Mouse (Mus musculus) heart, adult 2 months (tissue): ENCODE measurements around the gene Spata20. TPM values are rescaled to one million over a fixed set of nuclear protein-coding genes. Genes with fewer than 3 reads are reported as not detected.

ENCODE experiments used
- DNase-seq, 2 experiments: peaks; one replicate each; pipeline ENCODE4 v3.0.0; 2021
- H3K27ac ChIP-seq: fragments of 200-600 bp; 2 replicates; pipeline ENCODE4 v1.8.1; 2022
- H3K27me3 ChIP-seq: fragments of 200-500 bp; 2 replicates; pipeline ENCODE4 v1.6.1; 2012; ENCODE audit warnings: mild to moderate bottlenecking, low read length, inconsistent platforms, mixed read lengths; ENCODE audit not compliant: control insufficient read depth, insufficient read depth
- H3K36me3 ChIP-seq: fragments of 200-500 bp; 2 replicates; pipeline ENCODE4 v1.6.1; 2012; ENCODE audit warnings: low read length, inconsistent platforms; ENCODE audit not compliant: control insufficient read depth, insufficient read depth
- H3K4me1 ChIP-seq: fragments of 200-500 bp; 2 replicates; pipeline ENCODE4 v1.6.1; 2011; ENCODE audit warnings: low read length; ENCODE audit not compliant: control insufficient read depth, insufficient read depth
- H3K4me3 ChIP-seq: fragments of 200-600 bp; 2 replicates; pipeline ENCODE4 v1.8.1; 2022
- H3K79me2 ChIP-seq: fragments of 200-500 bp; replicated peaks from 2 replicates; pipeline ENCODE4 v1.6.1; 2012; ENCODE audit warnings: mild to moderate bottlenecking, inconsistent platforms, low read length, moderate library complexity, mixed read lengths; ENCODE audit not compliant: control insufficient read depth, insufficient read depth
- H3K9ac ChIP-seq: fragments of 200-500 bp; 2 replicates; pipeline ENCODE4 v1.6.1; 2012; ENCODE audit warnings: low read depth, mild to moderate bottlenecking, control low read depth, inconsistent platforms, low read length, mixed read lengths
- CTCF ChIP-seq: fragments of 200-600 bp; IDR thresholded peaks from 2 replicates; pipeline ENCODE4 v1.8.1; 2022; ENCODE audit warnings: antibody characterized with exemption, mild to moderate bottlenecking, moderate library complexity
- EP300 ChIP-seq: fragments of 200-500 bp; IDR thresholded peaks from 2 replicates; pipeline ENCODE4 v1.6.1; 2011; ENCODE audit warnings: low read depth, low read length, control low read depth; ENCODE audit not compliant: insufficient read depth
- POLR2A ChIP-seq: fragments of 200-500 bp; IDR thresholded peaks from 2 replicates; pipeline ENCODE4 v1.6.1; 2011; ENCODE audit warnings: mild to moderate bottlenecking, low read depth, low read length, control low read depth; ENCODE audit not compliant: insufficient read depth
- WGBS: fragments of 180-500 bp; shearing (Covaris S2); methylation state at CpG from one replicate; pipeline ENCODE4 v1.1.7; 2018; 5-methylcytosine and 5-hydroxymethylcytosine counted together
- intact Hi-C: fragments of 180-260 bp; cut with DNase I; formaldehyde crosslinking; loops from one replicate; pipeline ENCODE4 v1.15.1; 2025
- polyA plus RNA-seq: library from polyadenylated mRNA; depleted of rRNA; stranded (reverse); fragments of >200 nt; gene quantifications from 2 replicates; pipeline ENCODE4 v1.2.3, GENCODE M21; 2012
- total RNA-seq, 2 experiments: library from RNA; stranded (reverse); gene quantifications; 2 replicates each; pipeline ENCODE4 v1.2.3; 2021

Gene Spata20
- total and polyA plus RNA-seq, 3 experiments, result 0.23 to 1.3 (median 0.52) TPM

GRCm38 (mm10) chr11:94480382-94480781, 5.6 kb downstream of the Spata20 start:
- TF ChIP-seq EP300, result no peak
- TF ChIP-seq POLR2A, result no peak
- no peak for TF ChIP-seq CTCF
- H3K79me2 ChIP-seq, result no peaks in the 10 kb centered on the region
- H3K27me3 ChIP-seq, result no peaks in the 10 kb centered on the region
- H3K27ac ChIP-seq, result no peak overlapping the region
- DNase-seq, result no peak
- no peaks in the 10 kb centered on the region for H3K36me3 ChIP-seq
- intact Hi-C loops, result no loop called here
- WGBS, result 88% methylated on average over 9 of the region's 9 CpGs
- H3K4me1 ChIP-seq, result 0 out of 2 replicates have a peak, but pooled peaks cover 1% of the 10 kb centered on the region
- no peak overlapping the region for H3K4me3 ChIP-seq
- H3K9ac ChIP-seq, result no peak overlapping the region

GRCm38 (mm10) chr11:94477651-94478050, 8.3 kb downstream of the Spata20 start:
- Histone ChIP-seq H3K4me3 (no peak overlapping the region), H3K4me1 (0 out of 2 replicates have a peak, but pooled peaks cover 1% of the 10 kb centered on the region), H3K36me3 (no peaks in the 10 kb centered on the region), H3K9ac (no peak overlapping the region), H3K27ac (no peak overlapping the region), H3K79me2 (no peaks in the 10 kb centered on the region), H3K27me3 (peaks cover 3% of the 10 kb centered on the region; the same call in 1 of the 2 replicates)
- no peak for DNase-seq
- TF ChIP-seq EP300 (no peak), POLR2A (no peak), CTCF (no peak)
- 65% methylated on average over 6 of the region's 6 CpGs for WGBS
- intact Hi-C loops, result no loop called here

- DNase-seq, result no peak
- no peak for TF ChIP-seq POLR2A
- TF ChIP-seq EP300, result no peak
- intact Hi-C loops, result no loop called here
- H3K36me3 ChIP-seq, result no peaks in the 10 kb centered on the region
- no peak overlapping the region for H3K27ac ChIP-seq
- no peak overlapping the region for H3K9ac ChIP-seq
- peaks cover 3% of the 10 kb centered on the region; the same call in 1 of the 2 replicates for H3K27me3 ChIP-seq
- no peaks in the 10 kb centered on the region for H3K4me1 ChIP-seq
- H3K79me2 ChIP-seq, result no peaks in the 10 kb centered on the region
- no peak overlapping the region for H3K4me3 ChIP-seq
- 26% methylated on average over 11 of the region's 11 CpGs for WGBS
Observed at GRCm38 (mm10) chr11:94475722-94476121, 10.3 kb downstream of the Spata20 start.

- 2% methylated on average over 11 of the region's 11 CpGs for WGBS
- Histone ChIP-seq H3K4me1 (no peaks in the 10 kb centered on the region), H3K27ac (no peak overlapping the region), H3K36me3 (no peaks in the 10 kb centered on the region), H3K79me2 (no peaks in the 10 kb centered on the region), H3K9ac (no peak overlapping the region), H3K4me3 (peak overlapping the region; percentile 60), H3K27me3 (peaks cover 3% of the 10 kb centered on the region; the same call in 1 of the 2 replicates)
- intact Hi-C loops, result no loop called here
- TF ChIP-seq CTCF, result no peak
- no peak for TF ChIP-seq EP300
- no peak for TF ChIP-seq POLR2A
- DNase-seq, result no peak
Observed at GRCm38 (mm10) chr11:94474544-94474910, 11.5 kb downstream of the Spata20 start.

GRCm38 (mm10) chr11:94473707-94474543, 12.1 kb downstream of the Spata20 start, which contains the start of gene Cacna1g:
Cacna1g (minus strand) TSS chr11:94474198.
- intact Hi-C loops, result no loop called here
- Histone ChIP-seq H3K27me3 (peaks cover 3% of the 10 kb centered on the region; the same call in 1 of the 2 replicates), H3K27ac (peak within 1 kb of the TSS; percentile 23; the same call in 1 of the 2 replicates), H3K36me3 (no peaks in the 10 kb centered on the region), H3K4me1 (peaks cover 2% of the 10 kb centered on the region; the same call in 1 of the 2 replicates), H3K79me2 (no peaks in the 10 kb centered on the region), H3K4me3 (peak within 1 kb of the TSS; percentile 60), H3K9ac (peak within 1 kb of the TSS; percentile 46)
- TF ChIP-seq POLR2A (peak; percentile 39; the same call in 1 of the 2 replicates), EP300 (no peak)
- under 1% methylated on average over 53 of the region's 71 CpGs for WGBS
- DNase-seq, result peak; percentile 89 to 90

- peak in 1 of 2 experiments; percentile 40 for DNase-seq
- WGBS, result 2% methylated on average over 52 of the region's 52 CpGs
- TF ChIP-seq CTCF (no peak), EP300 (no peak), POLR2A (no peak)
- Histone ChIP-seq H3K4me1 (peaks cover 3% of the 10 kb centered on the region), H3K9ac (peak overlapping the region; percentile 46), H3K79me2 (no peaks in the 10 kb centered on the region), H3K4me3 (peak overlapping the region; percentile 60), H3K27me3 (peaks cover 3% of the 10 kb centered on the region; the same call in 1 of the 2 replicates), H3K36me3 (no peaks in the 10 kb centered on the region), H3K27ac (peak overlapping the region; percentile 23; the same call in 1 of the 2 replicates)
- intact Hi-C loops, result no loop called here
Observed at GRCm38 (mm10) chr11:94472916-94473706, 12.9 kb downstream of the Spata20 start.
